Mouse (Mus musculus): ENCODE results near the gene Tspan10.

The Tspan10 gene

DNA sequence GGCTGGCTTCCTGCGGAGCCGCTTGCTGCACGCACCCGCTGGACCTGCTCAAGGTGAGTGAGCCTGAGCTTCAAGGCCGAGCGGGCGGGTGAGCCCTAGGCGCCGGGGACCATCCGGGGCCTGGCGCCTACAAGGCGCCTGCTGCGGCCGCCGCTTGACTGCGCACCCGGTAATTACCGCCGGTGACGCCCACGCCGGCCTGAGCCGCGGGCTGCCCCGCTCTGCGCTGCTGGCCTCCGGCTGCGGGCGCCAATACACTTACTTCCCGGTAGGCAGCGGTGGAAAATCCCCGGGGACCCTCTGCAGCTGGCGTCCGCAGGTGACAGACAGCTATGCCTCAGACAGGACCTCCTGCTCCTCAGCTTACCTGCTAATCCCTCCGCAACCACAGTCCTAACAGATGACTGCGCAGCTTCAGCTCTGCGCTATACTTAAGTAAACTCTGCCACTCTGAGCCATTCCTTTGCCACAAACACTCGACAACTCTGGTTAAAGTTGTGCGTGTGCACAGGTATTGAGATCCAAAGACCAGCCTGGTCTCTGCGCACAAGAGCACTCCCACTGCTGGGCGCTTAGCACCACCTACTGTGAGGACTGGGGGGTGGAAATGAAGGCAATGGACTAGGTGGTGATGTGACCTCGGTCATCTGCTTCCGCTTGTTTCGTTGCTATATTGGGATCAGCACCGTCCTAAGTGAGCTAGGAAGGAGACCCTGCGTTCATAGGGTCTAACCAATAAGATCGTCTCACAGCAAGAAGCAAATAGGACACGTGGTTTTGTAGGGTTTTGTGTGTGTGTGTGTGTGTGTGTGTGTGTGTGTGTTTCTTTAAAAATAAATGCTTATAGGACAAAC, 49.8 kb downstream of the Tspan10 start:
- DNase-seq (ENCODE audit: extremely low read depth, low read depth), result peak; percentile 67

DNA sequence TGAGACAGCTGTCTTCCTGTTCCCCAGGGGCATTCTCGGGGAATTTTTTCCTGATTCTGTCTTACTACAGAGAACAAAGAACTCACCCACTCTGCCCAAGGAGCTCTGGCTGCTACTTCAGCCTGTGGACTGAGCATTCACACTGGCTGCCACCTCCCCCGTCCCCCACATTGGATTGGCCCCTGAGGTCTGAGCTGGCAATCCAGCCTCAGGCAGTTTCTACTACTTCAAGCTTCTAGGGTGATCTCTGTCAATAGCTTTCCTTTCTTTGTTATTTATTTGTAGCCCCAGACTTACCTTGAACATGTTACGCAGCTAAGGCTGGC, 50.4 kb downstream of the Tspan10 start:
- no peak for DNase-seq (ENCODE audit: extremely low read depth, low read depth)

- DNase-seq (ENCODE audit: extremely low read depth, low read depth), result no peak
Observed at GRCm38 (mm10) chr11:120493351-120493750, 50.9 kb downstream of the Tspan10 start.

DNA sequence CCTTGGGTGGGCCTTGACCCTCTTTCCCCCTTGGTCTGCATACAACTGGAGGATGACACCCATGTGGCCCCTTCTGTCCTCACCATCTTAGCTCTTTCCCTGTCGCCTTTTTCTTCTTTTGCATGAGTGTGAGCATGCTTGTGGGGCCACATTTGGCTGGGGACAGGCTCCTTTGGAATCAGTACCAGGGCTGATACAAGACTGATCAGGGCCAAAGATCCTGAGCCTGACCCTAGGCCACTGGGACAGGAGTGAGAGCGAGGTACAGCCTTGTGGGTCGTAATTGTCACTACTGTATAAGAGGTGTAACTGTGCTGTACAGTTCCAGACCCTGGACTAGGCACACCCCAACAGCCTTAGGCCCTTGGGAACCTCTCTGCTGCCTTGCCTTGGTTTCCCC, 51.5 kb downstream of the Tspan10 start:
- no peak for DNase-seq (ENCODE audit: extremely low read depth, low read depth)
